Mouse (Mus musculus): ENCODE measurements around the gene Slc39a11. TPM values are rescaled to one million over a fixed set of nuclear protein-coding genes. Genes with fewer than 3 reads are reported as not detected.

Gene Slc39a11
- polyA plus RNA-seq, 1 experiment from 2014 or later, result 26.2 TPM

DNA sequence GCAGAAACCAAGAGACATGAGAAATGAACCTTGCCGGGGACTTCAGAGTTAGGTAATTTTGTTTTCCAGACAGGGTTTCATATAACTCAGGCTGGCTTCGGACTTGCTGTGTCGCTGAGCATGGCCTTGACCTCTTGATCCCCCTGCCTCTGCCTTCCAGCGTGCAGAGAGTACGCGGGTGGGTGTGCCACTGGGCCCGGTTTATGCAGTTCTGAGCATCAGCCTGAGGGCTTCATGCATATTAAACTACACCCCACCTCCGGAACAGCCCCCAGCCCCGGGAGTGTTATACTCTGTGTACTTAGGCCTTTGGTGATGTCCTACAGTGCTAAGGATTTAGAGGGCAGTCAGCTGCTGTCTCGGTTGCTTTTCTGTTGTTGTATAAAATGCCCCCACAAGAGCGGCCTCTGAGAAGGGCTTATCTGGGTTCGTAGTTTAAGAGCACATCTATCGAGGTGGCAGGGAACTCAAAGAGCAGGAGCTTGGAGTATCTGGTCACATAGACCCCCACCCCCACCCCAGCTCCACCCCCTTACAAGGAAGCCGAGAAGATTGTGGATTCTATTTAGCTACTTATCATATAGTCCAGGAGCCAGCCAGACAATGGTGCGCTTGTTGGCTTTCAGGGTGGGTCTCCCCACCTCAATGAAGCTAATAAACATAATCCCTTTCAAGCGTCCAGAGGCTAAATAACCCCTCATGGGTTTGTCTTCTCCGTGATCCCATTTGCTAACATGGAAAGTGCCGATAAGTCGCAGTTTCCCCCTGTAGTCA lies 283.4 kb downstream of the Slc39a11 start:
- Histone ChIP-seq H3K9me3 (ENCODE audit: control insufficient read depth, low read length) (no peaks in the 10 kb centered on the region), H3K36me3 (ENCODE audit: control insufficient read depth, insufficient read depth, low read length) (no peaks in the 10 kb centered on the region), H3K27me3 (ENCODE audit: control insufficient read depth, insufficient read depth, low read depth, low read length) (no peaks in the 10 kb centered on the region), H3K4me3 (ENCODE audit: low read length) (no peak overlapping the region), H3K4me1 (replicated peaks; ENCODE audit: control insufficient read depth, insufficient read depth, low read length) (peaks cover 4% of the 10 kb centered on the region; the same call in 1 of the 2 replicates), H3K4me2 (ENCODE audit: low read depth, low read length) (no peak overlapping the region), H3K9ac (ENCODE audit: low read length) (no peak overlapping the region), H3K27ac (ENCODE audit: low read length) (no peak overlapping the region)
- no peak for ATAC-seq (ENCODE audit: low read depth)
- WGBS, result 38% methylated on average over 19 of the region's 19 CpGs

DNA sequence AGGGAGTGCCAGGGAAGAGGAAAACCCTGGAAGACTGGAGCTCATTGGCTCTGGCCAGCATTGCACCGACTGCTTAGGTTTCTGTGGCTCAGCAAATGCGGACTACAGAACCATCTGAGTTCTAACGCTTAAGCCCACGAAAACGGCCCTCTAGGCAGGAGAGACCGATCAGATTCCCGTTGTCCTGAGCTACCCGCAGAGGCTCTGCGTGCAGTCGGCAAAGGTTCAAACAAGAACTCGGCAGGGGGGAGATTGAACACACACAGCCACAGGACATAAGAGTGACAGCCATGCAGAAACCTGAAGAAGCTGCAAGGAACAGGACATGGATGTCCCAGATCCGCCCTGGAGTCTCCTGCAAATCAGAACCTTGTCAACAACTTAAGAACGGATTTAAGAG lies 286.1 kb downstream of the Slc39a11 start:
- ATAC-seq (ENCODE audit: low read depth), result no peak
- Histone ChIP-seq H3K4me1 (replicated peaks; ENCODE audit: control insufficient read depth, insufficient read depth, low read length) (peaks cover 4% of the 10 kb centered on the region; the same call in 1 of the 2 replicates), H3K9me3 (ENCODE audit: control insufficient read depth, low read length) (no peaks in the 10 kb centered on the region), H3K9ac (ENCODE audit: low read length) (no peak overlapping the region), H3K4me3 (ENCODE audit: low read length) (no peak overlapping the region), H3K27me3 (ENCODE audit: control insufficient read depth, insufficient read depth, low read depth, low read length) (no peaks in the 10 kb centered on the region), H3K4me2 (ENCODE audit: low read depth, low read length) (no peak overlapping the region), H3K27ac (ENCODE audit: low read length) (no peak overlapping the region), H3K36me3 (ENCODE audit: control insufficient read depth, insufficient read depth, low read length) (no peaks in the 10 kb centered on the region)
- 42% methylated on average over 13 of the region's 13 CpGs for WGBS

DNA sequence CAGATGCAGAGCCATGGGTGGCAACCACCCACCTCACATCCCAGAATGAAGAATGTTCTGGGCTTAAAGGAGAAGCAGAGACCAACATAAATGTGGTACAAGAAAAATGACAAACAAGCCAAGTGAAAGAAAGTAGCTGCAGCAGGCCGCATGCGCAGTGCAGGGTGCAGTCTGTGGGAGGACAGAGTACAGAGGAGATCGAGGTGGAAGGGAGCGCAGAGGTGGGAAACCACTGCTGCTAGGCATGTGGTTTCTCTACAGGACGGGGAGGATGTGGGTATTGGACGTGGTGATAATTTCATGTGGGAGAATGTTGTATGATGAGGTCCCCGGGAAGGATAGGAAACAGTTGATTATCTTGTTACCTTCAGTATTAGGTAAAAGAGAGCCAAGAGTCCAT lies 287.3 kb downstream of the Slc39a11 start:
- WGBS, result 88% methylated on average over 7 of the region's 7 CpGs
- peaks cover 4% of the 10 kb centered on the region; the same call in 1 of the 2 replicates for H3K4me1 ChIP-seq (replicated peaks; ENCODE audit: control insufficient read depth, insufficient read depth, low read length)
- no peak overlapping the region for H3K4me3 ChIP-seq (ENCODE audit: low read length)
- H3K27me3 ChIP-seq (ENCODE audit: control insufficient read depth, insufficient read depth, low read depth, low read length), result no peaks in the 10 kb centered on the region
- no peak overlapping the region for H3K4me2 ChIP-seq (ENCODE audit: low read depth, low read length)
- no peak for ATAC-seq (ENCODE audit: low read depth)
- H3K9me3 ChIP-seq (ENCODE audit: control insufficient read depth, low read length), result no peaks in the 10 kb centered on the region
- H3K36me3 ChIP-seq (ENCODE audit: control insufficient read depth, insufficient read depth, low read length), result no peaks in the 10 kb centered on the region
- H3K9ac ChIP-seq (ENCODE audit: low read length), result no peak overlapping the region
- H3K27ac ChIP-seq (ENCODE audit: low read length), result no peak overlapping the region

DNA sequence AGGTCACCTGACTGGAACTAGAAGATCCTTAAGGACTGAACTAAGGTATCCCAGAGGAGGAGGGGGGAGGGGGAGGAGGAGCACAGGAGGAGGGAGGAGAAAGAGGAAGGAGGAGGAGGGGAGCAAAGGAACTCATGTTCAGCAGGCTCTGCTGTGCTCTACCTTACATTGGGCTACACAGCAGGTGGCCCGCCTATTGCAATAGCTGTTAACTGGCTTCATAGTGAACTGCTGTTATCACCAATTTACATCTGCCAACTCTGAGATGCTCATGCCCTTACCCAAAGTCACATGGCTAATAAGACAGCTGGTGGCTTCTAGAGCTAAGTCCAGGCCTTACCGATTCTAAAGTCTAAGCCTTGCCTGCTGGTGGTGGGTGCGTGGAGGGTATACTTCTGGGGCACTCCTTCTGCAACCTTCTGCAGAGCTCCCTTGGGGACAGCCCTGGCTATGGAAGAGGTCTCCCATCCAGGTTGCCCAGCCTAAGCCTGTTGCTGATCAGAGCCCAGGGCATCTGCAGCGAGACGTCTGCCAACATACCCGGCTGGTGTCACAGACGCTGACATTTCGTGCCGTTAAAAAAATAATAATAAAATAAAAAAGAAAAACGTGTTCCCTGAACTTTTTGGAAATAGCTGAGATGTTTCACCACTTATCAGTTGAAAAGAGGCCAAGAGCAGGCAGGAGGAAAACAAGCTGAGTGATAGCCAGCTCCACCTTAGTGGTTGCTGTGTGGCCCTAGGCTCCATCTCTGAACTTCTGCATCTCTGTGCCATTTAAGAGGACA lies 289.6 kb downstream of the Slc39a11 start:
- H3K4me3 ChIP-seq (ENCODE audit: low read length), result no peak overlapping the region
- H3K27me3 ChIP-seq (ENCODE audit: control insufficient read depth, insufficient read depth, low read depth, low read length), result no peaks in the 10 kb centered on the region
- no peaks in the 10 kb centered on the region for H3K9me3 ChIP-seq (ENCODE audit: control insufficient read depth, low read length)
- no peak for ATAC-seq (ENCODE audit: low read depth)
- no peaks in the 10 kb centered on the region for H3K4me1 ChIP-seq (replicated peaks; ENCODE audit: control insufficient read depth, insufficient read depth, low read length)
- no peak overlapping the region for H3K27ac ChIP-seq (ENCODE audit: low read length)
- no peak overlapping the region for H3K9ac ChIP-seq (ENCODE audit: low read length)
- H3K36me3 ChIP-seq (ENCODE audit: control insufficient read depth, insufficient read depth, low read length), result no peaks in the 10 kb centered on the region
- no peak overlapping the region for H3K4me2 ChIP-seq (ENCODE audit: low read depth, low read length)
- 84% methylated on average over 10 of the region's 10 CpGs for WGBS

DNA sequence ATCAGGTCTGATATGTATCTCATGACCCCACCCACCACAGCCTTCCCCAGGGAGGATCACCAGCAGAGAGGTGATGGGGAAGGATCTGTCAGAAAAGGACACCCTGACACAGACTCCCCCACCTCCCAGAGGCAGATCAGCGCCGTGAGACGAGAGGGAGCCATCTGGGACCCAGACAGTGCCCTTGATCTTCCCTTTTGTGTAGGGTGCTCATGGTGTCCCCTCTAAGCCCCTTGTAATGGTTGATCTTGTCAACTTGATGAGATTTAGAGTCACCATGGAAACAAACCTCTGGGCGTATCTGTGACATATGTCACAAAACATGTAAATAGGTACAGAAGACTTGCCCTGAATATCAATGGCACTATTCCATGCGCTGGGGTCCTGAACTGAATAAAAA lies 293.9 kb downstream of the Slc39a11 start:
- H3K4me3 ChIP-seq (ENCODE audit: low read length), result no peak overlapping the region
- no peak for ATAC-seq (ENCODE audit: low read depth)

DNA sequence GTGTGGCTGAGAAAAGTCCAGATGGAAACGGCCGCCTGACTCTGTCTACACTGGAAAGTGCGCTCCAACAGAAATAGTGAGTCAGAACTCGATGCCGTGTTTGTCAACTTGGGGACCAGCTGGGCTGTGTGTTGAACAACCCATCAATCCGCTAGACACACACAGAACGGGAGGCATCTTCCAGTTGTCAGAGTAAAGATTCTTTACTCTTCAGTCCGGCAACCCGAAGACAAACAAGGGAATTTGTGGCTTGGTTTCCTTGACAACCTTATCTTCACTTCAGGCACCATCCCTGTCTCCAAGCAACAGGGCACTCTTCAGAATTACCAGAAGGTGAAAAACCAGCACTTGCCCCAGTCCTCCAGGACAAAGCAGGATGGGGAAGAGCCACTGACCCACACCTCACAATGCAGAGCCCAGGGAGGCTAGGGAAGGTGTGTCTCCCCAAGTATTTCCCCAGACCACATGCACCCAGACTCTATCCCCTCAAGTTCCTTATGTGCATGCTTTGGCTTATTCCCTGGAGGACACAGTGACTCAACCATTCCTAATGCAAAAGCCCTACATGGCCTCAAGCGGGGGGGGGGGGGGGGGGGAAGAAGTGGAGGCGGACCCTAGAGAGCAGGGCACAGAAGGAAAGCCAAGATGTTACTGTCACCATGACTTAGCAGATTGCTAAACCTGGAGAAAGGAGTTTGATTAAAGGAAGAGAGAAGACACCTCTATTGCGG lies 297.6 kb downstream of the Slc39a11 start:
- no peak overlapping the region for H3K9ac ChIP-seq (ENCODE audit: low read length)
- H3K27me3 ChIP-seq (ENCODE audit: control insufficient read depth, insufficient read depth, low read depth, low read length), result no peaks in the 10 kb centered on the region
- no peak overlapping the region for H3K27ac ChIP-seq (ENCODE audit: low read length)
- 0 out of 2 replicates have a peak, but pooled peaks cover 2% of the 10 kb centered on the region for H3K4me1 ChIP-seq (replicated peaks; ENCODE audit: control insufficient read depth, insufficient read depth, low read length)
- peak; percentile 41; the same call in 1 of the 2 replicates for ATAC-seq (ENCODE audit: low read depth)
- no peak overlapping the region for H3K4me2 ChIP-seq (ENCODE audit: low read depth, low read length)
- peaks cover 2% of the 10 kb centered on the region for H3K36me3 ChIP-seq (ENCODE audit: control insufficient read depth, insufficient read depth, low read length)
- WGBS, result 11% methylated on average over 12 of the region's 12 CpGs
- no peak overlapping the region for H3K4me3 ChIP-seq (ENCODE audit: low read length)
- H3K9me3 ChIP-seq (ENCODE audit: control insufficient read depth, low read length), result peaks cover 9% of the 10 kb centered on the region; the same call in 1 of the 2 replicates

More for the DNA sequence above, 293.9 kb downstream of the Slc39a11 start:
- no peak overlapping the region for H3K27ac ChIP-seq (ENCODE audit: low read length)
- H3K9me3 ChIP-seq (ENCODE audit: control insufficient read depth, low read length), result no peaks in the 10 kb centered on the region
- H3K36me3 ChIP-seq (ENCODE audit: control insufficient read depth, insufficient read depth, low read length), result no peaks in the 10 kb centered on the region
- WGBS, result 74% methylated on average over 5 of the region's 5 CpGs
- H3K27me3 ChIP-seq (ENCODE audit: control insufficient read depth, insufficient read depth, low read depth, low read length), result no peaks in the 10 kb centered on the region
- 0 out of 2 replicates have a peak, but pooled peaks cover 2% of the 10 kb centered on the region for H3K4me1 ChIP-seq (replicated peaks; ENCODE audit: control insufficient read depth, insufficient read depth, low read length)
- no peak overlapping the region for H3K4me2 ChIP-seq (ENCODE audit: low read depth, low read length)
- H3K9ac ChIP-seq (ENCODE audit: low read length), result no peak overlapping the region

DNA sequence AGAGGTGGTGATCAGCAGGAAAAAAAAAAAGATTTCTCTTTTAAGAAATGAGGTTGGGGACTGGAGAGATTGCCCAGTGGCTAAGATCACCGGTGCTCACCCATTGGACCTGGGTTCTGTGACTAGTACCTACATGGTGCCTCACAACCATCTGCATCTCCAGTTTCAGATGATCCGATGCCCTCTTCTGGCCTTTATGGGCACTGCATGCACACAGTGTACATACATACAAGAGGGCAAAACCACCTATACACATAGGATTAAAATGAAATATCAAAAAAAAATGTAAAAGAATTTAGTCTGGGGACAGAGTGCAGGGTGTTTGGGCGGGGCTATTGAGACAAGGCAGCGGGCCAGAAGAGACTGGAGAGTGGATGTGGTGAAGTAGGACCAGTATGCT lies 299.3 kb downstream of the Slc39a11 start:
- Histone ChIP-seq H3K4me3 (ENCODE audit: low read length) (no peak overlapping the region), H3K4me1 (replicated peaks; ENCODE audit: control insufficient read depth, insufficient read depth, low read length) (0 out of 2 replicates have a peak, but pooled peaks cover 2% of the 10 kb centered on the region), H3K9me3 (ENCODE audit: control insufficient read depth, low read length) (peaks cover 9% of the 10 kb centered on the region; the same call in 1 of the 2 replicates), H3K36me3 (ENCODE audit: control insufficient read depth, insufficient read depth, low read length) (peaks cover 2% of the 10 kb centered on the region), H3K27me3 (ENCODE audit: control insufficient read depth, insufficient read depth, low read depth, low read length) (no peaks in the 10 kb centered on the region), H3K4me2 (ENCODE audit: low read depth, low read length) (no peak overlapping the region), H3K27ac (ENCODE audit: low read length) (no peak overlapping the region), H3K9ac (ENCODE audit: low read length) (no peak overlapping the region)
- WGBS, result 84% methylated on average over 4 of the region's 4 CpGs
- ATAC-seq (ENCODE audit: low read depth), result no peak

DNA sequence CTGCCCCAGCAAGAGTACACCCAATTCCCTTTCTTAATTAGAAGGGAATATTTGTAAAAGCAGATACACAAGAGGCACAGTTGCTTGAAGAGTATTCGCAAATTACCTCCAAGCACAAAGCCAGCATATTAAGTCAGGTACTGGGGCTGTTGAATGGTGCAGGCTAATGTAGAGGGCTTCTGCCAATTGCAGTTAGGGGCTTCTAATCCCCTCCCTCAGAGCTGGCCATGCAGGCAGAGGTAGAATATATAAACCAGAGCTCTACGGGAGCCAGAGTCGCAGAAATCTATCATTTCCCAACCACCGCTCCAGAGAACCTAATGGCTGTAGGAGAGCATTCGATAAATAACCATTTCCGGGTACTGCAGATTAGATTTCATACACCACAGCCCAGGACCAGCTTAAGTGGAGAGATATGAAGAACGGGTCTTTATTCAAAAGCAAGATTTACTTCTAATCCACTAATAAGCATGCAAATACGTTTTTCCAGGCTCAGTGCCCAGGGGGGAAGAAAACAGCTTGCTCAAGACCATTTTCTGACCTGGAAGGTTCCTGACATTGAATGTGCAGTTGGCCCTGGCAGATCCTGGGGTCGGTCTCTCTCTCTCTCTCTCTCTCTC lies 302.9 kb downstream of the Slc39a11 start:
- H3K4me1 ChIP-seq (replicated peaks; ENCODE audit: control insufficient read depth, insufficient read depth, low read length), result no peaks in the 10 kb centered on the region
- no peaks in the 10 kb centered on the region for H3K27me3 ChIP-seq (ENCODE audit: control insufficient read depth, insufficient read depth, low read depth, low read length)
- peaks cover 2% of the 10 kb centered on the region for H3K36me3 ChIP-seq (ENCODE audit: control insufficient read depth, insufficient read depth, low read length)
- peaks cover 9% of the 10 kb centered on the region; the same call in 1 of the 2 replicates for H3K9me3 ChIP-seq (ENCODE audit: control insufficient read depth, low read length)
- H3K27ac ChIP-seq (ENCODE audit: low read length), result no peak overlapping the region
- 61% methylated on average over 9 of the region's 9 CpGs for WGBS
- no peak overlapping the region for H3K4me3 ChIP-seq (ENCODE audit: low read length)
- H3K9ac ChIP-seq (ENCODE audit: low read length), result no peak overlapping the region
- no peak for ATAC-seq (ENCODE audit: low read depth)
- no peak overlapping the region for H3K4me2 ChIP-seq (ENCODE audit: low read depth, low read length)

All from lung, embryonic 16.5 days (tissue).